Mouse (Mus musculus) stomach, embryonic 14.5 days (tissue): ENCODE results near the gene Myct1. TPM values are rescaled to one million over a fixed set of nuclear protein-coding genes. Genes with fewer than 3 reads are reported as not detected.

ENCODE experiments used
- ATAC-seq: fragments of 200-750 bp; cut with Nextera tagmentation; 2 replicates; pipeline ENCODE4 v1.8.0; 2017; ENCODE audit warnings: low read depth, moderate TSS enrichment; ENCODE audit not compliant: insufficient number of reproducible peaks, insufficient read depth, low FRiP score
- H3K27ac ChIP-seq: fragments of 300-500 bp; sonication (generic); 2 replicates; pipeline ENCODE4 v1.5.1; 2014; ENCODE audit warnings: mild to moderate bottlenecking, low read length, moderate library complexity, mixed read lengths
- H3K27me3 ChIP-seq: fragments of 300-500 bp; sonication (generic); 2 replicates; pipeline ENCODE4 v1.6.1; 2014; ENCODE audit warnings: low read length, control low read depth, mixed read lengths; ENCODE audit not compliant: control insufficient read depth, insufficient read depth
- H3K36me3 ChIP-seq: fragments of 300-500 bp; sonication (generic); 2 replicates; pipeline ENCODE4 v1.6.1; 2014; ENCODE audit warnings: mild to moderate bottlenecking, control low read depth, low read length, moderate library complexity, mixed read lengths; ENCODE audit not compliant: control insufficient read depth, insufficient read depth
- H3K4me1 ChIP-seq: fragments of 300-500 bp; sonication (generic); 2 replicates; pipeline ENCODE4 v1.6.1; 2014; ENCODE audit warnings: low read length, control low read depth, mixed read lengths; ENCODE audit not compliant: control insufficient read depth, insufficient read depth
- H3K4me2 ChIP-seq: fragments of 300-500 bp; sonication (generic); replicated peaks from 2 replicates; pipeline ENCODE4 v1.6.1; 2014; ENCODE audit warnings: low read depth, low read length, control low read depth
- H3K4me3 ChIP-seq: fragments of 300-500 bp; sonication (generic); 2 replicates; pipeline ENCODE4 v1.5.1; 2014; ENCODE audit warnings: low read depth, low read length, control low read depth
- H3K9ac ChIP-seq: fragments of 300-500 bp; sonication (generic); replicated peaks from 2 replicates; pipeline ENCODE4 v1.6.1; 2014; ENCODE audit warnings: low read depth, mild to moderate bottlenecking, control low read depth, low read length, moderate library complexity, mixed read lengths
- H3K9me3 ChIP-seq: fragments of 300-500 bp; sonication (generic); 2 replicates; pipeline ENCODE4 v1.6.1; 2016; ENCODE audit warnings: low read depth, low read length, control low read depth; ENCODE audit not compliant: control insufficient read depth
- WGBS: fragments of 180-500 bp; shearing (Covaris S2); extraction: QIAGEN DNeasy Blood & Tissue Kit; methylation state at CpG from one replicate; pipeline ENCODE4 v1.1.7; 2014; 5-methylcytosine and 5-hydroxymethylcytosine counted together
- polyA plus RNA-seq: library from polyadenylated mRNA; unstranded; fragments of >200 nt; fragmentation: Nextera tagmentation; extraction: Ambion mirVana; gene quantifications from 2 replicates; pipeline ENCODE4 v1.2.1, GENCODE M21; 2014

Gene Myct1
- polyA plus RNA-seq, 1 experiment from 2014 or later: 6.7 TPM

- H3K27me3 ChIP-seq: no peaks in the 10 kb centered on the region
- H3K4me2 ChIP-seq: no peak overlapping the region
- no peak for ATAC-seq
- H3K4me3 ChIP-seq: no peak overlapping the region
- no peaks in the 10 kb centered on the region for H3K36me3 ChIP-seq
- no peaks in the 10 kb centered on the region for H3K9me3 ChIP-seq
- no peak overlapping the region for H3K9ac ChIP-seq
- H3K4me1 ChIP-seq: no peaks in the 10 kb centered on the region
- H3K27ac ChIP-seq: no peak overlapping the region
These were observed 34.8 kb upstream of the Myct1 start for GRCm38 (mm10) chr10:5558808-5559207.

GRCm38 (mm10) chr10:5560526-5560925, 33.0 kb upstream of the Myct1 start:
- H3K36me3 ChIP-seq: no peaks in the 10 kb centered on the region
- WGBS: 70% methylated on average over 4 of the region's 4 CpGs
- no peak overlapping the region for H3K4me2 ChIP-seq
- no peak overlapping the region for H3K9ac ChIP-seq
- ATAC-seq: no peak
- H3K4me1 ChIP-seq: no peaks in the 10 kb centered on the region
- no peak overlapping the region for H3K27ac ChIP-seq
- no peaks in the 10 kb centered on the region for H3K27me3 ChIP-seq
- no peak overlapping the region for H3K4me3 ChIP-seq
- H3K9me3 ChIP-seq: no peaks in the 10 kb centered on the region

GRCm38 (mm10) chr10:5561706-5562105, 31.9 kb upstream of the Myct1 start:
- Histone ChIP-seq H3K4me1 (no peaks in the 10 kb centered on the region), H3K4me2 (no peak overlapping the region), H3K27ac (no peak overlapping the region), H3K36me3 (no peaks in the 10 kb centered on the region), H3K9me3 (no peaks in the 10 kb centered on the region), H3K27me3 (no peaks in the 10 kb centered on the region), H3K9ac (no peak overlapping the region), H3K4me3 (no peak overlapping the region)
- WGBS: 86% methylated on average over 4 of the region's 4 CpGs
- no peak for ATAC-seq

- no peak for ATAC-seq
- 85% methylated on average over 4 of the region's 4 CpGs for WGBS
- H3K27me3 ChIP-seq: no peaks in the 10 kb centered on the region
- H3K9ac ChIP-seq: no peak overlapping the region
- no peak overlapping the region for H3K4me2 ChIP-seq
- H3K4me3 ChIP-seq: no peak overlapping the region
- H3K9me3 ChIP-seq: no peaks in the 10 kb centered on the region
- no peaks in the 10 kb centered on the region for H3K4me1 ChIP-seq
- no peaks in the 10 kb centered on the region for H3K36me3 ChIP-seq
- H3K27ac ChIP-seq: no peak overlapping the region
These were observed 24.6 kb upstream of the Myct1 start for GRCm38 (mm10) chr10:5568991-5569390.

- no peaks in the 10 kb centered on the region for H3K27me3 ChIP-seq
- H3K9me3 ChIP-seq: no peaks in the 10 kb centered on the region
- no peak overlapping the region for H3K27ac ChIP-seq
- no peak for ATAC-seq
- no peak overlapping the region for H3K9ac ChIP-seq
- no peaks in the 10 kb centered on the region for H3K36me3 ChIP-seq
- WGBS: 86% methylated on average over 8 of the region's 8 CpGs
- no peaks in the 10 kb centered on the region for H3K4me1 ChIP-seq
- no peak overlapping the region for H3K4me2 ChIP-seq
- no peak overlapping the region for H3K4me3 ChIP-seq
These were observed 23.5 kb upstream of the Myct1 start for GRCm38 (mm10) chr10:5570059-5570458.

- Histone ChIP-seq H3K36me3 (no peaks in the 10 kb centered on the region), H3K9me3 (no peaks in the 10 kb centered on the region), H3K4me3 (no peak overlapping the region), H3K4me1 (no peaks in the 10 kb centered on the region), H3K4me2 (no peak overlapping the region), H3K27me3 (no peaks in the 10 kb centered on the region), H3K9ac (no peak overlapping the region), H3K27ac (no peak overlapping the region)
- ATAC-seq: no peak
- WGBS: 72% methylated on average over 5 of the region's 5 CpGs
These were observed 22.2 kb upstream of the Myct1 start for GRCm38 (mm10) chr10:5571332-5571731.

- ATAC-seq: no peak
- no peaks in the 10 kb centered on the region for H3K9me3 ChIP-seq
- 56% methylated on average over 2 of the region's 2 CpGs for WGBS
These were observed 20.2 kb upstream of the Myct1 start for GRCm38 (mm10) chr10:5573328-5573727.

GRCm38 (mm10) chr10:5591061-5591460, 2.5 kb upstream of the Myct1 start:
- Histone ChIP-seq H3K9ac (no peak overlapping the region), H3K27ac (no peak overlapping the region), H3K27me3 (no peaks in the 10 kb centered on the region), H3K36me3 (no peaks in the 10 kb centered on the region), H3K4me2 (no peak overlapping the region), H3K4me3 (no peak overlapping the region), H3K9me3 (no peaks in the 10 kb centered on the region), H3K4me1 (no peaks in the 10 kb centered on the region)
- WGBS: 85% methylated on average over 2 of the region's 2 CpGs
- ATAC-seq: no peak

More at GRCm38 (mm10) chr10:5573328-5573727, 20.2 kb upstream of the Myct1 start:
- Histone ChIP-seq H3K4me2 (no peak overlapping the region), H3K9ac (no peak overlapping the region), H3K4me3 (no peak overlapping the region), H3K4me1 (no peaks in the 10 kb centered on the region), H3K27me3 (no peaks in the 10 kb centered on the region), H3K27ac (no peak overlapping the region), H3K36me3 (no peaks in the 10 kb centered on the region)

GRCm38 (mm10) chr10:5591996-5592395, 1.6 kb upstream of the Myct1 start:
- H3K36me3 ChIP-seq: no peaks in the 10 kb centered on the region
- no peak for ATAC-seq
- 78% methylated on average over 4 of the region's 4 CpGs for WGBS
- no peak overlapping the region for H3K27ac ChIP-seq
- H3K4me3 ChIP-seq: no peak overlapping the region
- H3K9me3 ChIP-seq: no peaks in the 10 kb centered on the region
- H3K4me2 ChIP-seq: no peak overlapping the region
- no peak overlapping the region for H3K9ac ChIP-seq
- H3K27me3 ChIP-seq: no peaks in the 10 kb centered on the region
- H3K4me1 ChIP-seq: no peaks in the 10 kb centered on the region
